Mouse (Mus musculus): ENCODE measurements around the gene Treml2. TPM values are rescaled to one million over a fixed set of nuclear protein-coding genes. Genes with fewer than 3 reads are reported as not detected.

Treml2 gene
- total and polyA plus RNA-seq, 3 experiments = 15.6 to 84.3 (median 63.4) TPM

DNA sequence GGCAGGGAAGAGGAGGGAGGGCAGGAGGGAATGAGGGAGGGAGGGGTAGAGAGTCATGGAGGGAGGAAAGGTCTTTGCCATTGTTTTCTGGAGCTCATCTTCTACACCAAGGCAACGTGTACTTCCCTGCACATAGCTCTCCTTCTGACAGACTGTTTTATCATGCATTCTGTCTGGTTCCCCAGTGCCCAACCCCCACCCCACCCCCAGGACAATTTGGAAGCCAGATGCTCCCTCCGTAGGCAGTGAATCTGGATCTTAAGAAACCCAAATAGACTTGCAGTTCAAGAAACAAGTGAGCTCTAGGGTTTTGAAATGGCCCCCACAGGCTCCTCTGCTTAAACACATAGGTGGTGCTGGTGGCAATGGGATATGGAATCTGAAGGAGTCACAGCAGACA, 58.6 kb downstream of the Treml2 start:
- H3K36me3 ChIP-seq (replicated peaks) = no peaks in the 10 kb centered on the region
- DNase-seq (ENCODE audit: low spot score) (no peak), ATAC-seq (ENCODE audit: extremely low read depth, insufficient number of reproducible peaks, low FRiP score, poor library complexity, severe bottlenecking) (no peak)
- no peak overlapping the region for H3K4me3 ChIP-seq (ENCODE audit: low read depth, low read length)
- no peaks in the 10 kb centered on the region for H3K9me3 ChIP-seq (replicated peaks)
- H3K27me3 ChIP-seq (ENCODE audit: insufficient read depth, low read length) = peaks cover 3% of the 10 kb centered on the region; the same call in 1 of the 2 replicates
- peaks cover 21% of the 10 kb centered on the region for H3K4me1 ChIP-seq (ENCODE audit: insufficient read depth, low read depth, low read length)
- no peak for TF ChIP-seq TAL1 (conservative IDR thresholded peaks at IDR 0.05; ENCODE audit: low read depth, low read length)
- no peak for TF ChIP-seq GATA1 (IDR thresholded peaks at IDR 0.05; ENCODE audit: borderline replicate concordance, low read length)
- TF ChIP-seq GATA2 (IDR thresholded peaks at IDR 0.05; ENCODE audit: borderline replicate concordance, low read depth, low read length) = no peak
- TF ChIP-seq CTCF (IDR thresholded peaks at IDR 0.05; ENCODE audit: low read depth, low read length) = no peak
- no peak for TF ChIP-seq POLR2AphosphoS5 (IDR thresholded peaks at IDR 0.05; ENCODE audit: insufficient replicate concordance, low read depth, low read length)

DNA sequence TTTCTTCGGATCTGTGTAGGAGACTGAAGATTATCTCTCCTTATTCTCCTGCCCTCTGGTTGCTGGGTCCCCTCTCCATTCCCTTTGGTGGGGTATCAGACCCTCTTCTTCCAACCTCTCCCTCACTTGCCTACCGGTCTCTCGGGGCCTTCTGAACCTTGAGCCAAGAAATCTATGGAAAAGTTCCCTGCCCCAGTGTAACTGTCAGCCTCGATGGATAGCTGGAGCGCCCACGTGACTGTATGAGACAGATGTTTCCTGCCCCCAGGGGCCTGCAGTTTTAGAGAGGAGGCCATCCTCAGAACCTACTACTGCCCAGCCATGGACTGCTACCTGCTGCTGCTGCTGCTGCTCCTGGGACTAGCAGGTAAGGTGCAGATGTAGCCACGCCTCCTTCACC, 60.3 kb downstream of the Treml2 start, which contains the start of gene Treml1:
Treml1 (plus strand) TSS at position 301 of the 400 bp plus-strand sequence.
- Histone ChIP-seq H3K9me3 (replicated peaks) (no peaks in the 10 kb centered on the region), H3K4me1 (ENCODE audit: insufficient read depth, low read depth, low read length) (peaks cover 26% of the 10 kb centered on the region), H3K27me3 (ENCODE audit: insufficient read depth, low read length) (peaks cover 16% of the 10 kb centered on the region), H3K36me3 (replicated peaks) (no peaks in the 10 kb centered on the region), H3K4me3 (ENCODE audit: low read depth, low read length) (no peak within 1 kb of the TSS; the same call in 1 of the 2 replicates)
- TF ChIP-seq GATA2 (IDR thresholded peaks at IDR 0.05; ENCODE audit: borderline replicate concordance, low read depth, low read length) (no peak), GATA1 (IDR thresholded peaks at IDR 0.05; ENCODE audit: borderline replicate concordance, low read length) (no peak), TAL1 (conservative IDR thresholded peaks at IDR 0.05; ENCODE audit: low read depth, low read length) (no peak), CTCF (IDR thresholded peaks at IDR 0.05; ENCODE audit: low read depth, low read length) (no peak), POLR2AphosphoS5 (IDR thresholded peaks at IDR 0.05; ENCODE audit: insufficient replicate concordance, low read depth, low read length) (no peak)
- no peak for DNase-seq (ENCODE audit: low spot score)
- ATAC-seq (ENCODE audit: extremely low read depth, insufficient number of reproducible peaks, low FRiP score, poor library complexity, severe bottlenecking) = 0 out of 2 replicates have a peak, but pooled peaks have one; percentile 35

DNA sequence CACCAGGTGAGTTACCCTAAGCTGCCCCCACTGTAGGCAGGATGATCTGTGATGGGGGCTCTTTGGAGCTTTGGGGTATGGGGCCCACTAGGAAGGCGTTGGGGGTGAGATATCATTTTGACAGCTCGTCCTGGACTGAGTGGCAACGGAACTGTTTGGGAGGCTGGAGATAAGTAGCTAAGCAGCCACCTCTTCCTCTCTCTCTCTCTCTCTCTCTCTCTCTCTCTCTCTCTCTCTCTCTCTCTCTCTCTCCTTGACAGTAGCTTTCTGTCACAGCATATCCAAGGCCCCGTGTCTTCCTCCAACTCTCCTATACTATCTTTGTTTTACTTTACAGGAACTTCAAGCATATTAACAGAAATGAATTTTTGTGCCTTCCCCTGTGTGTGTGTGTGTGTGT, 61.2 kb downstream of the Treml2 start:
- TF ChIP-seq CTCF (IDR thresholded peaks at IDR 0.05; ENCODE audit: low read depth, low read length) (no peak), POLR2AphosphoS5 (IDR thresholded peaks at IDR 0.05; ENCODE audit: insufficient replicate concordance, low read depth, low read length) (no peak), TAL1 (conservative IDR thresholded peaks at IDR 0.05; ENCODE audit: low read depth, low read length) (no peak), GATA1 (IDR thresholded peaks at IDR 0.05; ENCODE audit: borderline replicate concordance, low read length) (no peak), GATA2 (IDR thresholded peaks at IDR 0.05; ENCODE audit: borderline replicate concordance, low read depth, low read length) (no peak)
- H3K27me3 ChIP-seq (ENCODE audit: insufficient read depth, low read length) = peaks cover 23% of the 10 kb centered on the region
- no peaks in the 10 kb centered on the region for H3K36me3 ChIP-seq (replicated peaks)
- H3K4me3 ChIP-seq (ENCODE audit: low read depth, low read length) = no peak overlapping the region; the same call in 1 of the 2 replicates
- ATAC-seq (ENCODE audit: extremely low read depth, insufficient number of reproducible peaks, low FRiP score, poor library complexity, severe bottlenecking) (peak; percentile 59), DNase-seq (ENCODE audit: low spot score) (no peak)
- no peaks in the 10 kb centered on the region for H3K9me3 ChIP-seq (replicated peaks)
- H3K4me1 ChIP-seq (ENCODE audit: insufficient read depth, low read depth, low read length) = peaks cover 29% of the 10 kb centered on the region

Other genes with a start within 250 kb of the Treml2 start
- not detected in 2 replicates for gene 1700067P10Rik, start 210.2 kb upstream of the Treml2 start, total RNA-seq (2014; fragmentation: Nextera tagmentation)
- 0.11 TPM in 1 of 2 replicates, not detected in the other for gene 1700067P10Rik, start 210.2 kb upstream of the Treml2 start, total RNA-seq (2017)
- gene 1700067P10Rik, start 210.2 kb upstream of the Treml2 start, polyA plus RNA-seq (2012) = not detected in 2 replicates
- not detected in 2 replicates for gene 9830107B12Rik, start 153.2 kb upstream of the Treml2 start, total RNA-seq (2014; fragmentation: Nextera tagmentation)
- gene 9830107B12Rik, start 153.2 kb upstream of the Treml2 start, total RNA-seq (2017) = 0.29 and 0.38 TPM in 2 replicates
- gene 9830107B12Rik, start 153.2 kb upstream of the Treml2 start, polyA plus RNA-seq (2012) = not detected in 2 replicates
- gene A530064D06Rik, start 132.2 kb upstream of the Treml2 start, total RNA-seq (2014; fragmentation: Nextera tagmentation) = not detected in 2 replicates
- 0.17 and 0.27 TPM in 2 replicates for gene A530064D06Rik, start 132.2 kb upstream of the Treml2 start, total RNA-seq (2017)
- not detected in 2 replicates for gene A530064D06Rik, start 132.2 kb upstream of the Treml2 start, polyA plus RNA-seq (2012)
- gene Trem1, start 66.7 kb upstream of the Treml2 start, total RNA-seq (2014; fragmentation: Nextera tagmentation) = not detected in 2 replicates
- 0.05 and 0.06 TPM in 2 replicates for gene Trem1, start 66.7 kb upstream of the Treml2 start, total RNA-seq (2017)
- gene Trem1, start 66.7 kb upstream of the Treml2 start, polyA plus RNA-seq (2012) = not detected in 2 replicates
- not detected in 2 replicates for gene Trem3, start 51.7 kb upstream of the Treml2 start, total RNA-seq (2014; fragmentation: Nextera tagmentation)
- not detected in 2 replicates for gene Trem3, start 51.7 kb upstream of the Treml2 start, total RNA-seq (2017)
- gene Trem3, start 51.7 kb upstream of the Treml2 start, polyA plus RNA-seq (2012) = not detected in 2 replicates
- 2.3 TPM in 1 of 2 replicates, not detected in the other for gene Treml4, start 35.2 kb upstream of the Treml2 start, total RNA-seq (2014; fragmentation: Nextera tagmentation)
- gene Treml4, start 35.2 kb upstream of the Treml2 start, total RNA-seq (2017) = 1.4 and 2.2 TPM in 2 replicates
- 0.22 and 0.33 TPM in 2 replicates for gene Treml4, start 35.2 kb upstream of the Treml2 start, polyA plus RNA-seq (2012)
- 1.0 and 1.7 TPM in 2 replicates for gene B430306N03Rik, start 16.6 kb downstream of the Treml2 start, total RNA-seq (2014; fragmentation: Nextera tagmentation)
- 0.87 and 0.93 TPM in 2 replicates for gene B430306N03Rik, start 16.6 kb downstream of the Treml2 start, total RNA-seq (2017)
- gene B430306N03Rik, start 16.6 kb downstream of the Treml2 start, polyA plus RNA-seq (2012) = 0.20 and 0.21 TPM in 2 replicates
- gene Trem2, start 46.9 kb downstream of the Treml2 start, total RNA-seq (2014; fragmentation: Nextera tagmentation) = 0.44 and 2.3 TPM in 2 replicates
- 0.60 and 0.87 TPM in 2 replicates for gene Trem2, start 46.9 kb downstream of the Treml2 start, total RNA-seq (2017)
- gene Trem2, start 46.9 kb downstream of the Treml2 start, polyA plus RNA-seq (2012) = 1.0 and 1.3 TPM in 2 replicates
- gene Treml1, start 60.4 kb downstream of the Treml2 start, total RNA-seq (2014; fragmentation: Nextera tagmentation) = not detected in 2 replicates
- 6.7 and 7.2 TPM in 2 replicates for gene Treml1, start 60.4 kb downstream of the Treml2 start, total RNA-seq (2017)
- gene Treml1, start 60.4 kb downstream of the Treml2 start, polyA plus RNA-seq (2012) = 0.34 and 0.65 TPM in 2 replicates
- gene Nfya, start 110.4 kb downstream of the Treml2 start, total RNA-seq (2014; fragmentation: Nextera tagmentation) = 193 and 203 TPM in 2 replicates
- 22.5 and 27.4 TPM in 2 replicates for gene Nfya, start 110.4 kb downstream of the Treml2 start, total RNA-seq (2017)
- gene Nfya, start 110.4 kb downstream of the Treml2 start, polyA plus RNA-seq (2012) = 41.1 and 43.3 TPM in 2 replicates
- gene Oard1, start 110.5 kb downstream of the Treml2 start, total RNA-seq (2014; fragmentation: Nextera tagmentation) = 34.3 and 39.8 TPM in 2 replicates
- 83.4 and 91.3 TPM in 2 replicates for gene Oard1, start 110.5 kb downstream of the Treml2 start, total RNA-seq (2017)
- gene Oard1, start 110.5 kb downstream of the Treml2 start, polyA plus RNA-seq (2012) = 3.5 and 5.0 TPM in 2 replicates
- not detected in 2 replicates for gene Apobec2, start 133.4 kb downstream of the Treml2 start, total RNA-seq (2014; fragmentation: Nextera tagmentation)
- gene Apobec2, start 133.4 kb downstream of the Treml2 start, total RNA-seq (2017) = 0.06 and 0.11 TPM in 2 replicates
- gene Apobec2, start 133.4 kb downstream of the Treml2 start, polyA plus RNA-seq (2012) = not detected in 2 replicates
- gene Tspo2, start 152.0 kb downstream of the Treml2 start, total RNA-seq (2014; fragmentation: Nextera tagmentation) = 84.5 and 99.5 TPM in 2 replicates
- 57.0 and 61.3 TPM in 2 replicates for gene Tspo2, start 152.0 kb downstream of the Treml2 start, total RNA-seq (2017)
- 23.0 and 47.5 TPM in 2 replicates for gene Tspo2, start 152.0 kb downstream of the Treml2 start, polyA plus RNA-seq (2012)
- 22.1 and 25.9 TPM in 2 replicates for gene Unc5cl, start 155.4 kb downstream of the Treml2 start, total RNA-seq (2014; fragmentation: Nextera tagmentation)
- gene Unc5cl, start 155.4 kb downstream of the Treml2 start, total RNA-seq (2017) = 15.6 and 17.6 TPM in 2 replicates
- gene Unc5cl, start 155.4 kb downstream of the Treml2 start, polyA plus RNA-seq (2012) = 15.9 and 16.3 TPM in 2 replicates